Mouse (Mus musculus) liver, embryonic 12.5 days (tissue): ENCODE results near the gene Ubash3b. TPM values are rescaled to one million over a fixed set of nuclear protein-coding genes. Genes with fewer than 3 reads are reported as not detected.

Experiments used
- ATAC-seq: fragments of 200-750 bp; cut with Nextera tagmentation; 2 replicates; pipeline ENCODE4 v1.8.0; 2017; ENCODE audit warnings: moderate number of reproducible peaks, mild to moderate bottlenecking, moderate library complexity
- H3K27ac ChIP-seq: fragments of 300-500 bp; sonication (generic); 2 replicates; pipeline ENCODE4 v1.5.1; 2016; ENCODE audit warnings: mild to moderate bottlenecking
- H3K27me3 ChIP-seq: fragments of 300-500 bp; sonication (generic); replicated peaks from 2 replicates; pipeline ENCODE4 v1.6.1; 2016; ENCODE audit warnings: mild to moderate bottlenecking, moderate library complexity
- H3K36me3 ChIP-seq: fragments of 300-500 bp; sonication (generic); 2 replicates; pipeline ENCODE4 v1.6.1; 2016; ENCODE audit warnings: mild to moderate bottlenecking, moderate library complexity
- H3K4me1 ChIP-seq: fragments of 300-500 bp; sonication (generic); 2 replicates; pipeline ENCODE4 v1.6.1; 2016
- H3K4me2 ChIP-seq: fragments of 300-500 bp; sonication (generic); 2 replicates; pipeline ENCODE4 v1.6.1; 2016; ENCODE audit warnings: mild to moderate bottlenecking, moderate library complexity
- H3K4me3 ChIP-seq: fragments of 300-500 bp; sonication (generic); 2 replicates; pipeline ENCODE4 v1.5.1; 2016; ENCODE audit warnings: mild to moderate bottlenecking, moderate library complexity
- H3K9ac ChIP-seq: fragments of 300-500 bp; sonication (generic); 2 replicates; pipeline ENCODE4 v1.6.1; 2016; ENCODE audit warnings: mild to moderate bottlenecking, moderate library complexity
- H3K9me3 ChIP-seq: fragments of 300-500 bp; sonication (generic); replicated peaks from 2 replicates; pipeline ENCODE4 v1.6.1; 2016; ENCODE audit warnings: mild to moderate bottlenecking, moderate library complexity
- WGBS: fragments of 180-500 bp; shearing (Covaris S2); methylation state at CpG from one replicate; pipeline ENCODE4 v1.1.7; 2016; ENCODE audit not compliant: insufficient replicate concordance; 5-methylcytosine and 5-hydroxymethylcytosine counted together
- polyA plus RNA-seq: library from polyadenylated mRNA; unstranded; fragments of >200 nt; fragmentation: Nextera tagmentation; extraction: Ambion mirVana; gene quantifications from 2 replicates; pipeline ENCODE4 v1.2.1, GENCODE M21; 2016

Ubash3b gene
- polyA plus RNA-seq, 1 experiment from 2014 or later = 14.0 TPM

DNA sequence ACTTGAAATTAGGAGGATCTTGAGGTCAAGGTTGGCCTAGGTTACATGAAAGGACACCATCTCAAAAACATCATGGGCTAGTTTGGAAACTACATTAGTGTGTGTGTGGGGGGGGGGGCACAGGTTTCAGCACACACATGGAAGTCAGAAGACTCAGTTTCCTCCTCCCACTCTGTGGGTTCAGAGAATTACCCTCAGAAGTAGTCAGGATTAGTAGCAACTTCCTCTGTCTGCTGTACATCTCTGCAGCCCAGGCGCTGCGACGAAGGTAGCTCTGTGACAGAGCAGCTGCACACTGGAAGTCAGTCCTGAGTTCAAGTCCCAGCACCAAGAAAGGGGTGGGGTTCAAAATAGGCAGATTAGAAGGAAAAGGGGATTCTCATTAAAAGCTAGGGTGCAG, 32.2 kb downstream of the Ubash3b start:
- Histone ChIP-seq H3K27ac (no peak overlapping the region), H3K4me1 (peaks cover 21% of the 10 kb centered on the region), H3K9ac (no peak overlapping the region), H3K36me3 (no peaks in the 10 kb centered on the region), H3K4me3 (no peak overlapping the region), H3K27me3 (no peaks in the 10 kb centered on the region), H3K9me3 (no peaks in the 10 kb centered on the region), H3K4me2 (no peak overlapping the region)
- 52% methylated on average over 3 of the region's 3 CpGs for WGBS
- ATAC-seq = no peak

DNA sequence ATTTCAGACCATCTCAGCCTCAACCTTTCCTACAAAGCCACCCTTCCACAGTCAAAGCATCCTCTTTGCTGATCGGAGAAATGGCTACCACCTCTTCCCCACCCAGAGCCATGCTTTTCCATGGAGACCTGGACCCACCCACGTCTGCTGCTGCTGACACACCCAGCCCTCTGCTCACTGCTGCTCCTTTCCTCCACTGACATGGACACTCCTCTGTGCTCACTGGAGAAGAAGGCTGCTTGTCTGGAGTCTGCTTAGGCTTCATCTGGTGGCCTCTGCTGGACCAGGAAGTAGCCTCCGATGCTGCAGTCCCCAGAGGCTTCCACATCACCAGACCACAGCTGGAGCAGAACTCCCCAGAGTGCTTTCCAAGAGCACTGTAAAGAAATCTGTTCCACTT, 34.8 kb downstream of the Ubash3b start:
- no peak overlapping the region for H3K9ac ChIP-seq
- no peak overlapping the region for H3K4me3 ChIP-seq
- no peak overlapping the region for H3K27ac ChIP-seq
- 58% methylated on average over 3 of the region's 3 CpGs for WGBS
- no peak overlapping the region for H3K4me2 ChIP-seq
- peaks cover 17% of the 10 kb centered on the region for H3K4me1 ChIP-seq
- H3K9me3 ChIP-seq = no peaks in the 10 kb centered on the region
- no peaks in the 10 kb centered on the region for H3K36me3 ChIP-seq
- no peak for ATAC-seq
- H3K27me3 ChIP-seq = no peaks in the 10 kb centered on the region

GRCm38 (mm10) chr9:41124305-41124704, 37.2 kb downstream of the Ubash3b start:
- Histone ChIP-seq H3K9ac (no peak overlapping the region), H3K4me1 (peaks cover 19% of the 10 kb centered on the region), H3K4me2 (no peak overlapping the region), H3K27me3 (no peaks in the 10 kb centered on the region), H3K36me3 (no peaks in the 10 kb centered on the region), H3K9me3 (no peaks in the 10 kb centered on the region), H3K4me3 (no peak overlapping the region), H3K27ac (no peak overlapping the region)
- ATAC-seq = no peak
- WGBS = 78% methylated on average over 6 of the region's 6 CpGs

- 74% methylated on average over 11 of the region's 11 CpGs for WGBS
- Histone ChIP-seq H3K4me2 (no peak overlapping the region), H3K9ac (no peak overlapping the region), H3K4me1 (peaks cover 36% of the 10 kb centered on the region), H3K36me3 (no peaks in the 10 kb centered on the region), H3K4me3 (no peak overlapping the region), H3K9me3 (no peaks in the 10 kb centered on the region), H3K27ac (no peak overlapping the region), H3K27me3 (no peaks in the 10 kb centered on the region)
- no peak for ATAC-seq
These were observed 38.9 kb downstream of the Ubash3b start for GRCm38 (mm10) chr9:41122390-41123110.

DNA sequence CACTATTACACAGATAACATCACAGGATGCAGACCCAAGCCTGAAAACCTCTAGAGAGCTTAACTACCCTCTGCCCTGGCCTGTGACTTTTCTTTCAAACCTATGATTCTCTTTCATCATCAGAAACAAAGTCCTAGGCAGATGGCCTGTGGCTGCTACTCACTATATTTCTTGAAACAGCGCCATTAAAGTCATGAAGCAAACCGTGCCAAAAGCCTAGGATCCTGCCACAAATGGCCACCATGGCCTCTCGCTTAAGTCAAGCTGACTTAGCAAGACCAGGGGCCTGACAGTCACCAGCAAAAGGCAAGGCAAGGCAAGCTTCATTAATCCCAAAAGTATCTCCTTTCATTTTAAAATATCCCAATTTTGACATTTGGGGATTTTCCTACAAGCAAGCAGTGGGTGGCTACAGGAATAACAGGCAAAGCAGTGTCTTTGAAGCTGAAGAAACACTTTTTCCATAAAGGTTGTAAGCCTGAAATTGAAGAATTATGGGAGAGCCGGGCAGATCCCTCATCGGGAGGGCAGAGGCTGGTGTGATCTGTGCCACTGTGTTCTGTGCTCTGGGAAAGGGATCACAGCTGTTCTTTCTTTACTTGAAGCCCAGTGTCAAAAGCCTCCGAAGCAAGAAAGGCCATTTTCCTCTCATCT, 39.7 kb downstream of the Ubash3b start:
- Histone ChIP-seq H3K27me3 (no peaks in the 10 kb centered on the region), H3K4me2 (no peak overlapping the region), H3K9me3 (no peaks in the 10 kb centered on the region), H3K9ac (no peak overlapping the region), H3K27ac (no peak overlapping the region), H3K36me3 (no peaks in the 10 kb centered on the region), H3K4me1 (peaks cover 42% of the 10 kb centered on the region), H3K4me3 (no peak overlapping the region)
- ATAC-seq = no peak
- 73% methylated on average over 6 of the region's 6 CpGs for WGBS

- Histone ChIP-seq H3K9ac (no peak overlapping the region), H3K27me3 (no peaks in the 10 kb centered on the region), H3K4me1 (peaks cover 42% of the 10 kb centered on the region), H3K27ac (no peak overlapping the region), H3K4me3 (no peak overlapping the region), H3K9me3 (no peaks in the 10 kb centered on the region), H3K36me3 (no peaks in the 10 kb centered on the region), H3K4me2 (no peak overlapping the region)
- ATAC-seq = no peak
- 68% methylated on average over 6 of the region's 6 CpGs for WGBS
These were observed 41.5 kb downstream of the Ubash3b start for GRCm38 (mm10) chr9:41119958-41120357.

- H3K9me3 ChIP-seq = no peaks in the 10 kb centered on the region
- peaks cover 42% of the 10 kb centered on the region for H3K4me1 ChIP-seq
- H3K4me2 ChIP-seq = peak overlapping the region; percentile 45
- WGBS = 22% methylated on average over 7 of the region's 7 CpGs
- H3K27me3 ChIP-seq = no peaks in the 10 kb centered on the region
- peak; percentile 96 for ATAC-seq
- no peak overlapping the region for H3K4me3 ChIP-seq
- H3K9ac ChIP-seq = peak overlapping the region; percentile 40
- peak overlapping the region; percentile 61 for H3K27ac ChIP-seq
- H3K36me3 ChIP-seq = no peaks in the 10 kb centered on the region
These were observed 43.4 kb downstream of the Ubash3b start for GRCm38 (mm10) chr9:41118065-41118464.

- WGBS = 77% methylated on average over 12 of the region's 12 CpGs
- Histone ChIP-seq H3K36me3 (no peaks in the 10 kb centered on the region), H3K9me3 (no peaks in the 10 kb centered on the region), H3K4me3 (no peak overlapping the region), H3K27me3 (no peaks in the 10 kb centered on the region), H3K27ac (no peak overlapping the region), H3K4me1 (peaks cover 35% of the 10 kb centered on the region), H3K4me2 (no peak overlapping the region), H3K9ac (no peak overlapping the region)
- no peak for ATAC-seq
These were observed 45.4 kb downstream of the Ubash3b start for GRCm38 (mm10) chr9:41116126-41116525.

GRCm38 (mm10) chr9:41114367-41114766, 47.1 kb downstream of the Ubash3b start:
- WGBS = 85% methylated on average over 9 of the region's 9 CpGs
- no peaks in the 10 kb centered on the region for H3K27me3 ChIP-seq
- no peak overlapping the region for H3K9ac ChIP-seq
- no peak overlapping the region for H3K4me3 ChIP-seq
- no peaks in the 10 kb centered on the region for H3K9me3 ChIP-seq
- H3K4me1 ChIP-seq = peaks cover 37% of the 10 kb centered on the region
- H3K36me3 ChIP-seq = no peaks in the 10 kb centered on the region
- H3K4me2 ChIP-seq = no peak overlapping the region
- ATAC-seq = no peak
- H3K27ac ChIP-seq = no peak overlapping the region

DNA sequence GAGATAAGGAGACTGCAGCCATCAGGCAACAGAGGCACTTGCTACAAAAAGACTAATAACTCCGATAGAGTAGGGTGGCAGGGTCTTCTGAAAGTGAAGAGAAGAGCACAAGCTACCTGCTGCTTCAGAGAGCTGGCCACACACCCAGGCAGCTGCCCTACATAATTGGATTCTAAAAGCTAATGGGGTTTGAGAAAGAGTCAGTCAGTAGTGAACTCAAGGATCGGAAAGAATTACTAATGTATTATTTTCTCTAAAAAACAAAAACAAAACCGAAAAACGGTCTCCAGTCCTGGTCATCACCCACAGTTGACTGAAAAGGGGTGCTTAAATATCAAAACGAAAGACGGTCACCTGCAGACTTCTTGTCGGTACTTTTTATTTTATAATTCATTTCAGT, 51.7 kb downstream of the Ubash3b start:
- Histone ChIP-seq H3K36me3 (no peaks in the 10 kb centered on the region), H3K9ac (no peak overlapping the region), H3K27me3 (peaks cover 12% of the 10 kb centered on the region; the same call in 1 of the 2 replicates), H3K4me3 (no peak overlapping the region), H3K27ac (no peak overlapping the region), H3K9me3 (no peaks in the 10 kb centered on the region), H3K4me1 (peaks cover 42% of the 10 kb centered on the region), H3K4me2 (no peak overlapping the region)
- ATAC-seq = no peak
- 67% methylated on average over 7 of the region's 7 CpGs for WGBS

DNA sequence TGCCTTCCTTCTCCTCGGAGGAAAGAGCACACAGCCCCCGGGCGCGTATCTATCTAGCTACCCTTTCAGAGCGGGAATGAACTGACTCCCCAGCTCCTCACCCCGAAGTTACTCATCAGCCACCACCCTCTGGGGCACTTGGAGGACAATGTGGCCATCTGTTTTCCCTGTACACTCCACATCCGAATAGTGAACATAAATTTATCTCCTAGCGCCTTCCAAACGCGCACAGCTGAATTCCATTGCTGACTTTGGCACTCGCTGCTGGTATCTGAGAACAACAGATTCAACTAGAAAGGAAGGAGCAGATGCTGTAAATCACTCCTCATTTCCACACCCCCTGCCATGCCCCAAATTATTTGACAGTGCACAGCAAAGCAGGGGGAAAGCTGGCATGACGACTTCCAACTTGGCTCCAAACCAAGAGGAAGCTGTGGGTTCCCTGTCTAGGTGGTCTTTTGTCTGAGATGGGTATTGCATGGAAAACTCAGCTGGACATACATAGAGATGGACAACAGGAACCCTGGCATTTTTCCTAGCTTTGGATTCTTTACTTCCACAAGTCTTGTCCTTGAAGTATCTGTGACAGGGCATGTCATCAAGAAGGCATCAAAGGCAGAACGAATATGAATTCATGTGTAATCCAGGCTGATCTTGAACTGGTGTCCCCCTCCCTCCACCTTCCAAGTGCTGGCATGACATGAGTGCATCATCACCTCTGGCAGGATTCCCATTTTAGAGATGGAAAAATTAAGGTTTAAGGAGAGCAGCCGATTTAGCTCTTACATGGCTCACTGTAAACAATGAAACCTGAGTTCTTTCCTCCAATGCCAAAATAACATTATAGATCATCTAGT, 52.9 kb downstream of the Ubash3b start:
- Histone ChIP-seq H3K4me2 (no peak overlapping the region), H3K27me3 (peaks cover 12% of the 10 kb centered on the region; the same call in 1 of the 2 replicates), H3K4me3 (no peak overlapping the region), H3K4me1 (peaks cover 45% of the 10 kb centered on the region), H3K9ac (no peak overlapping the region), H3K27ac (no peak overlapping the region), H3K9me3 (no peaks in the 10 kb centered on the region), H3K36me3 (no peaks in the 10 kb centered on the region)
- no peak for ATAC-seq
- 62% methylated on average over 14 of the region's 14 CpGs for WGBS

GRCm38 (mm10) chr9:41105201-41105643, 56.3 kb downstream of the Ubash3b start:
- Histone ChIP-seq H3K9me3 (no peaks in the 10 kb centered on the region), H3K4me1 (peaks cover 39% of the 10 kb centered on the region), H3K9ac (no peak overlapping the region), H3K36me3 (no peaks in the 10 kb centered on the region), H3K4me2 (no peak overlapping the region), H3K27ac (0 out of 2 replicates have a peak overlapping the region, but pooled peaks have one; percentile 10), H3K4me3 (no peak overlapping the region), H3K27me3 (peaks cover 12% of the 10 kb centered on the region; the same call in 1 of the 2 replicates)
- ATAC-seq = no peak; the same call in 1 of the 2 replicates
- WGBS = 25% methylated on average over 7 of the region's 7 CpGs
